Mouse (Mus musculus) subcutaneous adipose tissue, adult 2 months (tissue): ENCODE measurements around the gene Insr. TPM values are rescaled to one million over a fixed set of nuclear protein-coding genes. Genes with fewer than 3 reads are reported as not detected.

Source experiments
- polyA plus RNA-seq: library from polyadenylated mRNA; depleted of rRNA; stranded (reverse); fragments of >200 nt; gene quantifications from 2 replicates; pipeline ENCODE4 v1.2.3, GENCODE M21; 2012; ENCODE audit warnings: low replicate concordance; rRNA removed

Gene Insr
- polyA plus RNA-seq: 34.9 and 42.6 TPM in 2 replicates

DNA sequence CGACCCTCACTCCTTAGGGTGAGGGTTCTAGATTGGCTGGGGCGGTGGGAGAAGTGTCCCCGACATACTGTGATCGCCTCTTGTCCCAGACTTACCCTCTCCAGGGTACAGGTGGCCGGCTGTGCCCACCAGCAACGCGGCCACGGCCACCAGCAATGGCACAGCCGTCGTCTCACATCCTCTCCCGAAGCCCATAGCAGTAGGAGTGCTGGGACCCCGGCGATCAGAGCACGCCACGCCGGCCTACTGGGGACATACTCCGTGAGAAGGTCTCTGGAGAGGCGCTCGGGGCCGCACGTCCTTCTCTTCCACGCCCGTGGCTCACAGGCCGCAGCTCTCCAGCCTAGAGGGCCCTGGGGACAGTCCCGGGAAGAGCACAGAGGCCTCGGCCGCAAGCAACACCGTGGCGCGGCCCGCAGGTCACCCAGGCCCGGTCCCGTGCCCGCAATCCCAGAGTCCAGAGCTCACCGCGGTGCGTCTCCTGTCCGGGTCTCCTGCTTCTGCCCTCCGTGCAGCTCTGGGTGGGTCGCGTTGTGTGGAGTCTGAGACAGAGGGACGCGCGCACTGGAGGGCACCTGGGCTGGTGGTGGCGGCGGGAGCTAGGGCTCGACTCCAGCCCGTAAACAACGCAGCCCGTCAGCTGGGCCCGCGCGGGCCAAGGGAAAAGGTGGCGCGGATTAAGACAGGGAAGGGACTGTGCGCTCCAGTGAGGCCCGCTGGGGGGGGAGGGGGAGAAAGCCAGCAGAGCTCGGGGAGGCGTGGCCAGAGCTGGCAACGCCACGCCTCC is at the start of gene Insr:
TSS of gene Insr (minus strand) at position 684 of the 787 bp plus-strand sequence.

Other genes with a start within 250 kb of the Insr start
- 0.44 and 3.1 TPM in 2 replicates for gene A430078G23Rik, start 73.8 kb upstream of the Insr start, polyA plus RNA-seq
- gene Arhgef18, start 113.4 kb upstream of the Insr start, polyA plus RNA-seq: 27.7 and 39.2 TPM in 2 replicates
- 10.6 and 21.0 TPM in 2 replicates for gene Pex11g, start 188.1 kb upstream of the Insr start, polyA plus RNA-seq
- 0.08 and 0.10 TPM in 2 replicates for gene Tex45, start 191.2 kb upstream of the Insr start, polyA plus RNA-seq
- gene Zfp358, start 213.5 kb upstream of the Insr start, polyA plus RNA-seq: 51.9 and 73.1 TPM in 2 replicates
- 222 and 262 TPM in 2 replicates for gene Mcoln1, start 220.8 kb upstream of the Insr start, polyA plus RNA-seq
- 66.4 and 94.1 TPM in 2 replicates for gene Pnpla6, start 235.8 kb upstream of the Insr start, polyA plus RNA-seq